Mouse (Mus musculus): ENCODE measurements around the gene Nfe2l1. TPM values are rescaled to one million over a fixed set of nuclear protein-coding genes. Genes with fewer than 3 reads are reported as not detected.

Nfe2l1 gene
- polyA plus RNA-seq, 1 experiment from 2014 or later = 34.6 TPM

GRCm38 (mm10) chr11:96827917-96828316 is 1.9 kb downstream of the Nfe2l1 start:
- WGBS = 62% methylated on average over 9 of the region's 9 CpGs
- no peak overlapping the region for H3K27ac ChIP-seq (ENCODE audit: low read depth)
- TF ChIP-seq CTCF (IDR thresholded peaks at IDR 0.05; ENCODE audit: low read depth) = no peak

DNA sequence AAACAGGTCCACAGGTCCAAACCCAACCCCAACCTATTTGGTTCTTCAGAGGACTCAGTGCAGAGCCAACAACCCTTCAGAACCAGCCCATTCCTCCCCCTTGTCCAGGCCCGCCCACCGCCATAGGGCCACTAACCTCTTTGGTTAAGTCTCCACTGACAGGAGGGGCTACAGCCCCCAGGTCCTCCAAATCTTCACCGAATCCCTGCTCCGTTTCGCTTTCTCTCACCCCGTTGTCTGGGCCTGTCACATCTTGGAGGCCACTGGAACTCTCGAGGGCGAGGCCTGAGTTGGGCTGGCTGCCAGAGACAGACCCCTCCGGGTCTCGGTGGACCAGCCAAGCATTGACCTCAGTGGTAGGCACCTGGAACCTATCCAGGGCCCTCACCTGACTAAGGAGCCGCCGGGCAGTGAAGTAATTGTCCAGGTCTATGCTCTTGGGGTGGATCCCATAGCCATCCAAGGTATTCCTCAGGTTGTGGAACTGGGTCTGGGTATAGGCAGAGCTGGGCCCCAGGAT is 2.6 kb downstream of the Nfe2l1 start:
- Histone ChIP-seq H3K4me2 (peak overlapping the region; percentile 95), H3K36me3 (ENCODE audit: insufficient read depth) (peaks cover 43% of the 10 kb centered on the region), H3K9ac (no peak overlapping the region), H3K4me1 (ENCODE audit: insufficient read depth) (peaks cover 35% of the 10 kb centered on the region), H3K27me3 (ENCODE audit: insufficient read depth, low read length) (no peaks in the 10 kb centered on the region), H3K4me3 (ENCODE audit: low read depth, low read length) (peak overlapping the region; percentile 6; the same call in 1 of the 2 replicates), H3K27ac (ENCODE audit: low read depth) (0 out of 2 replicates have a peak overlapping the region, but pooled peaks have one; percentile 42), H3K9me3 (ENCODE audit: low read depth, low read length) (no peaks in the 10 kb centered on the region)
- DNase-seq (no peak), ATAC-seq (ENCODE audit: insufficient read depth) (no peak)
- 69% methylated on average over 12 of the region's 12 CpGs for WGBS
- no peak for TF ChIP-seq CTCF (IDR thresholded peaks at IDR 0.05; ENCODE audit: low read depth)

More at GRCm38 (mm10) chr11:96827917-96828316, 1.9 kb downstream of the Nfe2l1 start:
- H3K9ac ChIP-seq = peak overlapping the region; percentile 4; the same call in 1 of the 2 replicates
- peaks cover 35% of the 10 kb centered on the region for H3K4me1 ChIP-seq (ENCODE audit: insufficient read depth)
- H3K4me2 ChIP-seq = peak overlapping the region; percentile 95
- ATAC-seq (ENCODE audit: insufficient read depth) (no peak), DNase-seq (no peak)
- H3K27me3 ChIP-seq (ENCODE audit: insufficient read depth, low read length) = no peaks in the 10 kb centered on the region
- peak overlapping the region; percentile 84; the same call in 1 of the 2 replicates for H3K4me3 ChIP-seq (ENCODE audit: low read depth, low read length)
- no peaks in the 10 kb centered on the region for H3K9me3 ChIP-seq (ENCODE audit: low read depth, low read length)
- H3K36me3 ChIP-seq (ENCODE audit: insufficient read depth) = peaks cover 35% of the 10 kb centered on the region

GRCm38 (mm10) chr11:96826481-96826880 is 3.3 kb downstream of the Nfe2l1 start:
- Histone ChIP-seq H3K36me3 (ENCODE audit: insufficient read depth) (peaks cover 50% of the 10 kb centered on the region), H3K4me2 (peak overlapping the region; percentile 95), H3K27me3 (ENCODE audit: insufficient read depth, low read length) (no peaks in the 10 kb centered on the region), H3K4me3 (ENCODE audit: low read depth, low read length) (peak overlapping the region; percentile 11; the same call in 1 of the 2 replicates), H3K9ac (peak overlapping the region; percentile 5; the same call in 1 of the 2 replicates), H3K9me3 (ENCODE audit: low read depth, low read length) (no peaks in the 10 kb centered on the region), H3K27ac (ENCODE audit: low read depth) (peak overlapping the region; percentile 42; the same call in 1 of the 2 replicates), H3K4me1 (ENCODE audit: insufficient read depth) (peaks cover 35% of the 10 kb centered on the region)
- ATAC-seq (ENCODE audit: insufficient read depth) = no peak
- DNase-seq = peak; percentile 29
- 77% methylated on average over 2 of the region's 2 CpGs for WGBS
- TF ChIP-seq CTCF (IDR thresholded peaks at IDR 0.05; ENCODE audit: low read depth) = no peak

- H3K4me2 ChIP-seq = peak overlapping the region; percentile 95
- DNase-seq (peak; percentile 84), ATAC-seq (ENCODE audit: insufficient read depth) (no peak)
- 26% methylated on average over 7 of the region's 7 CpGs for WGBS
- H3K36me3 ChIP-seq (ENCODE audit: insufficient read depth) = peaks cover 65% of the 10 kb centered on the region
- peak overlapping the region; percentile 62 for H3K27ac ChIP-seq (ENCODE audit: low read depth)
- no peak for TF ChIP-seq CTCF (IDR thresholded peaks at IDR 0.05; ENCODE audit: low read depth)
- 0 out of 2 replicates have a peak overlapping the region, but pooled peaks have one; percentile 8 for H3K4me3 ChIP-seq (ENCODE audit: low read depth, low read length)
- H3K9ac ChIP-seq = peak overlapping the region; percentile 51; the same call in 1 of the 2 replicates
- no peaks in the 10 kb centered on the region for H3K9me3 ChIP-seq (ENCODE audit: low read depth, low read length)
- H3K27me3 ChIP-seq (ENCODE audit: insufficient read depth, low read length) = no peaks in the 10 kb centered on the region
- H3K4me1 ChIP-seq (ENCODE audit: insufficient read depth) = peaks cover 35% of the 10 kb centered on the region
Measured at GRCm38 (mm10) chr11:96824783-96825495, 4.8 kb downstream of the Nfe2l1 start.

DNA sequence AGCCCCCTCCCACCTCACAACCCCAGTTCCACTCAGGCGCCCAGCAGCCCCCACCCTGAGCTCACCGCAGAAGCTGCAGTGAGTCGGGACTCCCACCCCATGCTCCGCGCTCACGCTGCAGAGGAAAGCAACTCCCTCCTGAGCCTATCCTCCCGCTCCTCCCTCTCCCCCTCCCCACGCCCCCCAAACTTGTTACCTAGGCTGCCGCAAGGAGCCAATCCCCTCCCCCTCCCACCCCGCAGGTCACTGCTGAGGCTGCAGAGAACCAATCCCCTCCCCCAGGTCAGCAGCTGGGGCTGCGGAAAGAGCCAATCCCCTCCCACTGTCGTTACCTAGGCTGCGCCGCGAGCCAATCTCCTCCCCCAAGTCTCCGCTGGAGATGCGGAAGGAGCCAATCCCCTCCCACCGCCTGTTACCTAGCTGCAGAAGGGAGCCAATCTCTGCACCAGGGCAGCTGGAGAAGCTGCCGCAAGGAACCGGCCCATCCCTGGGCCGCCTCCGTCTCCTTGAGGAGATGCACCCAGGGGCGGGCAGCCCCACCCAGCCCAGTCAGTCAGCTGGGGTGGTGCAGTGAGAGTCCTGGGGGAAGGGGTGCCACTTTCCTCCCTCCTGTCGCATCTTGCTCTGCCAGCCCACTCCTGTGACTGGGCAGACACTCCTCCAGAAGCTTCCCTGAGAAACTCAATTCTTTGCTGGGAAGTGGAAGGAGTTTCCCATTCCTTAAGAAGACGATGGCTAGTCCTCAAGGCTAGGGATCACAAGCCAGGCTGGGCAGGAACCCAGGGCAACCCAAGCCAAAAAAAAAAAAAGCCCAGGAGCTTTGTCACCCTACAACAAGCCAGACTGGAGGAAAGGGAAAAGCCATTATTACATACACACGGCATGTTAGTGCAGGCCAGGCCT is 5.6 kb downstream of the Nfe2l1 start:
- peak; percentile 82 for ATAC-seq (ENCODE audit: insufficient read depth)
- no peaks in the 10 kb centered on the region for H3K27me3 ChIP-seq (ENCODE audit: insufficient read depth, low read length)
- peak overlapping the region; percentile 51 for H3K9ac ChIP-seq
- no peak for TF ChIP-seq CTCF (IDR thresholded peaks at IDR 0.05; ENCODE audit: low read depth)
- H3K4me1 ChIP-seq (ENCODE audit: insufficient read depth) = peaks cover 35% of the 10 kb centered on the region
- peak overlapping the region; percentile 44 for H3K4me3 ChIP-seq (ENCODE audit: low read depth, low read length)
- H3K9me3 ChIP-seq (ENCODE audit: low read depth, low read length) = no peaks in the 10 kb centered on the region
- H3K36me3 ChIP-seq (ENCODE audit: insufficient read depth) = peaks cover 73% of the 10 kb centered on the region
- peak; percentile 95 for DNase-seq
- 1% methylated on average over 26 of the region's 26 CpGs for WGBS
- peak overlapping the region; percentile 70 for H3K27ac ChIP-seq (ENCODE audit: low read depth)
- peak overlapping the region; percentile 95 for H3K4me2 ChIP-seq

- peak overlapping the region; percentile 44 for H3K4me3 ChIP-seq (ENCODE audit: low read depth, low read length)
- no peaks in the 10 kb centered on the region for H3K9me3 ChIP-seq (ENCODE audit: low read depth, low read length)
- DNase-seq (no peak), ATAC-seq (ENCODE audit: insufficient read depth) (peak; percentile 33; the same call in 1 of the 2 replicates)
- peak overlapping the region; percentile 95 for H3K4me2 ChIP-seq
- no peak for TF ChIP-seq CTCF (IDR thresholded peaks at IDR 0.05; ENCODE audit: low read depth)
- 10% methylated on average over 13 of the region's 13 CpGs for WGBS
- H3K27ac ChIP-seq (ENCODE audit: low read depth) = peak overlapping the region; percentile 70; the same call in 1 of the 2 replicates
- H3K27me3 ChIP-seq (ENCODE audit: insufficient read depth, low read length) = no peaks in the 10 kb centered on the region
- H3K36me3 ChIP-seq (ENCODE audit: insufficient read depth) = peaks cover 80% of the 10 kb centered on the region
- peaks cover 35% of the 10 kb centered on the region for H3K4me1 ChIP-seq (ENCODE audit: insufficient read depth)
- peak overlapping the region; percentile 51 for H3K9ac ChIP-seq
Measured at GRCm38 (mm10) chr11:96823471-96823837, 6.3 kb downstream of the Nfe2l1 start.
